Mouse (Mus musculus): ENCODE results near the gene Ppm1m. TPM values are rescaled to one million over a fixed set of nuclear protein-coding genes. Genes with fewer than 3 reads are reported as not detected.

The Ppm1m gene
- 10 to 100 TPM; 15.6 to 16.6 TPM for total RNA-seq (2021)

DNA sequence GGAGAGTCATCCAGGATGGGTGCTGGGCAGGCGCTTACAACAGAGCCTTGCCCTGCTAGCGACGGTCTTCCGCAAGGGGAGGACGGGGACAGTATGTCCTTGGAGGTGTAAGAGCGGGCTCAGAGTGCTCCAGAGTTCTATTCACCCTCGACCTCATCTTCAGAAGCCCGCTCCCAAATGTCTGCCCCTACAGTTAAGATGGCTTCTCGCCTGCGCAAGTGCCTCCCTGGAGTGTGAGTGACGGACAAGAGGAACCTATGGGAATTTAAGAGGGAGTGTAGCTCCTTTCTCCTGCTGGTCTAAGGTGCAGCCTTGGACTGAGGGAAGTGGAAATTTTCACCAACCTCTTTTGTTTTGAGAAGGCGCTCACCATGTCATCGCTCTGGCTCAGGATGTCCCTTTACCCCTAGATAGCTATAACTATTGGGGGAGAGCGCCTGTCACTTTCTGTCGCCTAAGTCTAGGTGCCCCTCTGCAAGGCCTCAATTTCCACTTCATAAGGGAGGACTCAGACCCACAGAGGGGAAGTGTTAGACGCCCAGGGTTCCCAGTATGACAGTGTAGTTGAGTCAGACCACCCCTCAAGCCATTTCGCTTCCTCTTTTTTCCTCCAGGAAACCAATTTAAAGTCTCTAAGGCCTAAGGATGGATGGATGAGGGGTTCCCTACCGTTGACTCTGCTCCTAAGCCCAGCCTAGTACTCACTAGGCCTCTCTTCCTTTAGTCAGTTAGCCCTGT lies at the start of gene Ppm1m:
Gene Ppm1m, minus strand, starts transcription at position 212 of the 738 bp plus-strand sequence.
- DNase-seq (ENCODE audit: extremely low spot score in 1 of 2, low spot score in 1 of 2) = no peak

GRCm38 (mm10) chr9:106242813-106243488 lies 43.4 kb upstream of the Ppm1m start:
- DNase-seq (ENCODE audit: extremely low spot score in 1 of 2, low spot score in 1 of 2) = no peak

GRCm38 (mm10) chr9:106241541-106242164 lies 42.1 kb upstream of the Ppm1m start:
- DNase-seq (ENCODE audit: extremely low spot score in 1 of 2, low spot score in 1 of 2) = no peak

- no peak for DNase-seq (ENCODE audit: extremely low spot score in 1 of 2, low spot score in 1 of 2)
Measured at GRCm38 (mm10) chr9:106237878-106238277, 38.3 kb upstream of the Ppm1m start.

- DNase-seq (ENCODE audit: extremely low spot score in 1 of 2, low spot score in 1 of 2) = no peak
Measured at GRCm38 (mm10) chr9:106237401-106237800, 37.9 kb upstream of the Ppm1m start.

DNA sequence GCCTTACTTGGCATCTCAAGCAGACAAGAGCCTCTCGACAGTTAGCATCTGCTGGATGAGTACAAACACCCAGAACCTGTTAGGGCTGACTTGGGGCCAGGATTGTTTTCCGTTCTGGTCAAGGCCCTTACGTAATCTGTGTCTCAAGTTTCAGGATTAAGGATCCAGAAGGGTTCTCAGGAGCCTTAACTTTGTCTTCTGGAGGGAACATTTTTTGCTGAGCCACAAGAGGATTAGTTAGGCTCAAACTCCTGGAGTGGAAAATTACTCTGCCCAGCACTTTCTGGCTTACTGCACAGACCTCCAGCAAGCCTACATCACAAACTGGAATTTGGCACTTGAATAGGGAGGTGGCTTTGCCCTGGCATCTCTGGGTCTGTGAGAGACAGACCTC lies 37.3 kb upstream of the Ppm1m start:
- DNase-seq (ENCODE audit: extremely low spot score in 1 of 2, low spot score in 1 of 2) = no peak

DNA sequence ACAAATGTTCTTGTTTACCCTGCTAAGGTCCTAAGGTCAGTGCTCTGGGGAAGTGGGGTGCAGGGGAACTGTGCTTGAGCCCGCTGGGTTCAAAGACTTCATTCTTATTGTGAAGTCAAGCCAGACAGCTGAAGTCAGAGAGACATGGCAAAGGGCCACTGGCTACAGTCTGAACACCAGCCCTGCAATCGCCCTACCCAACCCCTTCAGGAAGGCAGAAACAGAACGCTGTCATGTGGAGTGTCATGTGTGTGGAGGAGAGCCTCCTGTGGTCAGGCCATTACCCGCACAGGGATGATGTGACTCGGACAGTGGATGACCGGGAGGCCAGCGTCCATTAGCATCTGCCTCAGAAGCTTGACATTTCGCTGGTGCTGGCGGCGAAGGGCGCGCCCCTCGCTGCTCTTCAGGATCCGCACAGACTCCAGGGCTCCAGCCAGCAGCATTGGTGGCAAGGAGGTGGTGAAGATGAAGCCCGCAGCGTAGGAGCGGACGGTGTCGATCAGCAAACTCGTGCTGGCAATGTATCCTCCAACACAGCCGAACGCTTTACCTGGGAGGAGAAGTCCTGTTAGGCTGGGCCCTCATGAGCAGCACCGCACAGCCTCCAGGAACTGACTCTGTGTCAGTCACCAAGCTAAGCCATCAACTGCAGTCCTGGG lies 36.7 kb upstream of the Ppm1m start:
- no peak for DNase-seq (ENCODE audit: extremely low spot score in 1 of 2, low spot score in 1 of 2)

- DNase-seq (ENCODE audit: extremely low spot score in 1 of 2, low spot score in 1 of 2) = no peak
Measured at GRCm38 (mm10) chr9:106235194-106235830, 35.8 kb upstream of the Ppm1m start.

DNA sequence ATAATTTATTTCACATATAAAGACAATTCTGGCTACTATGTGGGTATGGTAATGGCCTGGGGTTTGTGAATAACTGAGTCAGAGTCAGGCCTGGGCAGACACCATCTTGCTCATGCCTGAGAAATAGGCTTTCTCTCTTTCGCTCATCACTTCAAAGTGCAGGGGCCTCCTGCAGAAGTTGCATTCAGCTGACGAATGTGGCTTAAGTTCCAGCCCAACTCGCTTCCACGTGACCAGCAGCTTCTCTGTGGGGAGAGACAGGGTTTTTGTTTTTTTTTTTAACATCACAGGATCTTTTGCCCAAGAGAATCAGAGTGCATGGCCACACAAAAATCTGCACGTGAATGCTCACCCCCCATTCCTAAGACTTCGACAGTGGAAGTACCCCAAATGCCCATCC lies 34.4 kb upstream of the Ppm1m start:
- DNase-seq (ENCODE audit: extremely low spot score in 1 of 2, low spot score in 1 of 2) = no peak

DNA sequence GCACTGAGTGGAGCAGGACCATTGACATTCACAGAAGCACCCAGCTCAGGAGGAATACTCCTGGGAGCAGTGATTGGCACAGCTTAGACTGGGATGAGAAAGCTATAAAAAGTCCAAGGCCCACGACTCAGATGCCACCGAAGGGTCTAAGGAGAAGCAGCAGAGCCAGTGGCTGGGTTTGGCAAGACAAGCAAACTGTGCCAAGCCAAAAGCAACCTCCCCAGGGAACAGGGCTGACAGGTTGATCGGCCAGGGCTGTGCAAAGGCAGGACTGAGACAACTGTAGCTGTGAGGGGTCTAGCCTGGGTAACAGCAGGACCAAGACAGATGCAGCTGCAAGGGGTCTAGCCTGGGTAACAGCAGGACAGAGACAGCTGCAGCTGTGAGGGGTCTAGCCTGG lies 33.4 kb upstream of the Ppm1m start:
- no peak for DNase-seq (ENCODE audit: extremely low spot score in 1 of 2, low spot score in 1 of 2)

DNA sequence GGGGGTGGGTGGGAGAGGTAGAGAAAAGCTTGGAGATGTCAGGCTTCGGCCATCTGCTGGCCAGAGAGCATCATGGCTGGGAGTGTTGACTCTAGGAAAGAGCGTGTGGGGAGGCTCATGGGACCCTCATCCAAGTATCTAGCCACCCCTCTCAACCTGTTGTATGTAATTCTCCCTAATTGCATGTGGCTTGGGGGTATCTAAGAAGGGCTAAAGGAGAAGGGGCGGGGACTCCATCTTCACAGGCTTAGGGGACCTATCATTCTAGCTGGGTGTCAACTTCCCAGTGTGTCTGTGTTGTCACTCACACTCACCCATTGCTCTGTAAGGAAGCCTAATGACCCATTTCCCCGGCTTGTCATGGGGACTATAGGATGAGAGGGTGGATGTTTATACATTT lies 32.3 kb upstream of the Ppm1m start:
- no peak for DNase-seq (ENCODE audit: extremely low spot score in 1 of 2, low spot score in 1 of 2)

DNA sequence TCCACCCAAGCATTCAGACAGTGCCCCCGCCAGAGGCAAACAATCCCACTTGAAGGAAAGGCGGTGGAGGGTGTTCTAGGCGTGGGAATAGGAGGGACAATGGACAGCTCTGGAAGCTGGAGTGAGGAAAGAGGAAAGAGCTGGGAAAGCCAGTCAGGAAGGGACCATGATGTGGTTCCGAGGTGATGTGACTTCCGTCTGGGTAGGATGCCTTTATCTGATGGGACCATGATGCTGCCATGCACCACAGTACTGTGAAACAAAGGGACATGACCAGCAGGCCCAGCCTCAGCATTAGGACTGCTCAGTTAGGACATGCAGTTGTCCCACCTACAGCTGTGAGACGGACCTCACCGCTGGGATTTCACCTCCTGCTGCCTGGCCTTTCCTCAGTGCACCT lies 31.7 kb upstream of the Ppm1m start:
- no peak for DNase-seq (ENCODE audit: extremely low spot score in 1 of 2, low spot score in 1 of 2)

GRCm38 (mm10) chr9:106230734-106231106 lies 31.2 kb upstream of the Ppm1m start:
- DNase-seq (ENCODE audit: extremely low spot score in 1 of 2, low spot score in 1 of 2) = no peak

GRCm38 (mm10) chr9:106230051-106230733 lies 30.6 kb upstream of the Ppm1m start:
- DNase-seq (ENCODE audit: extremely low spot score in 1 of 2, low spot score in 1 of 2) = no peak

DNA sequence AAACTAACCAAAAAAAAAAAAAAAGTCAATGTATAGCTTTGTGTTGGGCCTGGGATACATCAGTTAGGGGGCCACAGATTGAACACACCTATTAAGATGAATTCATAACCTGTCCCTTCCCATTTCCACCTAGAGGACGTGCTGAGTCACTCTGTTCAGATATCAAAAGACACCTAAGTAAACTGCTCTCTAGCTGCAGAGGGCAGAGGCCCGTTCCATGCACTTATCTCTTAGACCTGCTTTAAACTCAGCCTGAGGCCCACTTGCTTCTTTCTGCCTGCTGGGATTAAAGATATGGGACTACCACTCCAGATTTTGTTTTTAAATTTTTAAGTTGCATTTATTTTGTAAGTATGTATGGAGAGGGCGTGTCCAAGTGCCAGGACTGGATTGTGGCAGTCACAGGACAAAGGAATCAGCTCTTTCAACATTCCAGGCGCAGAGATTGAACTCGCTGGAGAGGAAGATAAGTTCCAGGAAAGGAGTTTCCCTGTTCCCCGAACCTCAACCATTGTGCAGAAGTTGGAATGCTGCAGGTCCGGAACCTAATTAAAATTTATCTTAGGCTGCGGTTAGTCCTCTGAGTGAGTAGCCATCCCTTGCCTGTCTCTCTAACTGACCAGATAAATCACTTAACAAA lies 28.4 kb upstream of the Ppm1m start:
- DNase-seq (ENCODE audit: extremely low spot score in 1 of 2, low spot score in 1 of 2) = no peak

DNA sequence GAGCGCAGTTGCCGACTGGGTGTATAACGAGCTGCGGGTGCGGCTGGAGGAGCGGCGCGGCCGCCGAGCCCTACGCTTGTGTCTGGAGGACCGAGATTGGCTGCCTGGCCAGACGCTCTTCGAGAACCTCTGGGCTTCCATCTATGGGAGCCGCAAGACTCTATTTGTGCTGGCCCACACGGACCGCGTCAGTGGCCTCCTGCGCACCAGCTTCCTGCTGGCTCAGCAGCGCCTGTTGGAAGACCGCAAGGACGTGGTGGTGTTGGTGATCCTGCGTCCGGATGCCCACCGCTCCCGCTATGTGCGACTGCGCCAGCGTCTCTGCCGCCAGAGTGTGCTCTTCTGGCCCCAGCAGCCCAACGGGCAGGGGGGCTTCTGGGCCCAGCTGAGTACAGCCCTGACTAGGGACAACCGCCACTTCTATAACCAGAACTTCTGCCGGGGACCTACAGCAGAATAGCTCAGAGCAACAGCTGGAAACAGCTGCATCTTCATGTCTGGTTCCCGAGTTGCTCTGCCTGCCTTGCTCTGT lies 26.7 kb upstream of the Ppm1m start:
- DNase-seq (ENCODE audit: extremely low spot score in 1 of 2, low spot score in 1 of 2) = no peak

DNA sequence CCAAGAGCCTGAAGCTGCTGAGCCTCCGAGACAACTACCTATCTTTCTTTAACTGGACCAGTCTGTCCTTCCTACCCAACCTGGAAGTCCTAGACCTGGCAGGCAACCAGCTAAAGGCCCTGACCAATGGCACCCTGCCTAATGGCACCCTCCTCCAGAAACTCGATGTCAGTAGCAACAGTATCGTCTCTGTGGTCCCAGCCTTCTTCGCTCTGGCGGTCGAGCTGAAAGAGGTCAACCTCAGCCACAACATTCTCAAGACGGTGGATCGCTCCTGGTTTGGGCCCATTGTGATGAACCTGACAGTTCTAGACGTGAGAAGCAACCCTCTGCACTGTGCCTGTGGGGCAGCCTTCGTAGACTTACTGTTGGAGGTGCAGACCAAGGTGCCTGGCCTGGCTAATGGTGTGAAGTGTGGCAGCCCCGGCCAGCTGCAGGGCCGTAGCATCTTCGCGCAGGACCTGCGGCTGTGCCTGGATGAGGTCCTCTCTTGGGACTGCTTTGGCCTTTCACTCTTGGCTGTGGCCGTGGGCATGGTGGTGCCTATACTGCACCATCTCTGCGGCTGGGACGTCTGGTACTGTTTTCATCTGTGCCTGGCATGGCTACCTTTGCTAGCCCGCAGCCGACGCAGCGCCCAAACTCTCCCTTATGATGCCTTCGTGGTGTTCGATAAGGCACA lies 26.1 kb upstream of the Ppm1m start:
- no peak for DNase-seq (ENCODE audit: extremely low spot score in 1 of 2, low spot score in 1 of 2)

GRCm38 (mm10) chr9:106222994-106223393 lies 23.4 kb upstream of the Ppm1m start:
- no peak for DNase-seq (ENCODE audit: extremely low spot score in 1 of 2, low spot score in 1 of 2)

Measured in layer of hippocampus, postnatal 25 days (tissue).